Mouse (Mus musculus): ENCODE results near the gene Cdk10. TPM values are rescaled to one million over a fixed set of nuclear protein-coding genes. Genes with fewer than 3 reads are reported as not detected.
A peak's percentile ranks its signal among the peaks of the same experiment; 100 is the strongest.
"Not testable (repeated sequence)": the region's sequence is repeated elsewhere in the genome, so short reads cannot be mapped to it uniquely, and the experiment has no call there.

The Cdk10 gene
- total and polyA plus RNA-seq, 3 experiments = 22.3 to 56.3 (median 25.5) TPM

DNA sequence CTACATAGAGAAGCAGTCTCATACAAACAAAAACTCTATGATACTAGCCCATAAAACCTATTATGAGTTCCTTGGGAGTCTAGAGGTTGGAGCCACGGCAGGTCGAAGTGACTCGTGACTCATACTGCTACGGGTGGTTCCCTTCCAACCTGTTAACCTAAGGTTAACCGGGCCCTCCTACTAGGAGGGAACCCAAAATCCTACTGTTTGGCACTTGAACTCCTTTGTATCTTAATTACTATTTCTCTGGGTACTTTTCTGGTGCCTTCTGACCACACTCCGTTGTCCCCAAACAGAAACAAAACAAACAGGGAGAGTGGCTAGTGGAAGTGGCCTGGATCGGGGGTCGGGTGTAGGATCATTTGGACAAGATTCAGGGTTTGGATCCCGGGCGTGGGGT, 12.8 kb upstream of the Cdk10 start:
- Histone ChIP-seq H3K9me3 (replicated peaks) (no peaks in the 10 kb centered on the region), H3K4me3 (ENCODE audit: low read depth, low read length) (peak overlapping the region; percentile 86), H3K27me3 (ENCODE audit: insufficient read depth, low read length) (peaks cover 6% of the 10 kb centered on the region; the same call in 1 of the 2 replicates), H3K4me1 (ENCODE audit: insufficient read depth, low read depth, low read length) (peaks cover 40% of the 10 kb centered on the region), H3K36me3 (replicated peaks) (peaks cover 47% of the 10 kb centered on the region)
- no peak for TF ChIP-seq TAL1 (conservative IDR thresholded peaks at IDR 0.05; ENCODE audit: low read depth, low read length)
- DNase-seq (ENCODE audit: low spot score) (no peak), ATAC-seq (ENCODE audit: extremely low read depth, insufficient number of reproducible peaks, low FRiP score, poor library complexity, severe bottlenecking) (no peak)

DNA sequence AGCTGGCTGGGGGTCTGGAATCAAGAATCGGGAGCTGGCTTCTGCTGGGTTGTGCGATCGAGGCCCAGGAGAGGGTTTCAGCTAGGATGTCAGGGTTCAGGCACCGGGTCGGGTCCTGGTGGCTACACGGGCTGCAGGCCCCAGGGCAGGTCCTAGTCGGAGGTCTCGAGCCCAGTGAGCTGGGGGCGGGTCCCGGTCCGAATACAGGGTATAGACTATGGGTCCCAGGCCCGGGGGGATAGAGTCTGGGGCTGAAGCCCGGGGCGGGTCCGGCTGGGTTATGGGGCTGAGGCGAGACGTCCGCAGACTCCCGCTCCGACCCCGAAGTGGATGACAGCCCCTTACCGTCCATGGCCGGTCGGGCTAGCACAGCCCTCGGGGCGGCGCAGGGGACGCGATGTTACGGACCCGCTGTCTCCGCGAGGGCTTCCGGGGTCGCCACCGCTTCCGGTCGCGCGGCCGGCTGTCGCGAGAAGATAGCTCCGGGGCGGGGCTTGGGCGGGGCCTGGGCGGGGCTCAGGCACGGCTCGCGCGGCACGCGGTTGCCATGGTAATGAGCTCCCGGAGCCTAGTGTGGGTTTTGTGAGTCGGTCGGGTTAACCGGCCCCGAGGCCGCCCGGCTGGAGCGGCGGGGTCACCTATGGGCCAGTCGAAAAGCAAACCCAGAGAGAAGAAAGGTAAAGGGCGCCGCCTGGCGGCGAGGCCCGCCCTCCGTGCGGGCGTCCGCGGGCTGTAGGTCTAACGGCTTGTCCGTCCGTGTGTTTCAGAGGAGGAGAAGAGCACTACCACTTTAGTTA, 12.1 kb upstream of the Cdk10 start, which contains the start of the genes Chmp1a and Spata33:
Gene Chmp1a, minus strand, starts transcription at position 443 of the 797 bp plus-strand sequence.
Gene Spata33, plus strand, starts transcription at position 512 of the 797 bp plus-strand sequence.
- TF ChIP-seq POLR2AphosphoS5 (IDR thresholded peaks at IDR 0.05; ENCODE audit: insufficient replicate concordance, low read depth, low read length) (no peak), CTCF (IDR thresholded peaks at IDR 0.05; ENCODE audit: low read depth, low read length) (peak; percentile 38; the same call in 1 of the 2 replicates)
- Histone ChIP-seq H3K36me3 (replicated peaks) (peaks cover 40% of the 10 kb centered on the region), H3K27me3 (ENCODE audit: insufficient read depth, low read length) (peaks cover 9% of the 10 kb centered on the region), H3K9me3 (replicated peaks) (no peaks in the 10 kb centered on the region), H3K4me3 (ENCODE audit: low read depth, low read length) (peak within 1 kb of the TSS; percentile 86), H3K4me1 (ENCODE audit: insufficient read depth, low read depth, low read length) (peaks cover 46% of the 10 kb centered on the region)
- DNase-seq (ENCODE audit: low spot score) (peak; percentile 96), ATAC-seq (ENCODE audit: extremely low read depth, insufficient number of reproducible peaks, low FRiP score, poor library complexity, severe bottlenecking) (peak; percentile 79)

DNA sequence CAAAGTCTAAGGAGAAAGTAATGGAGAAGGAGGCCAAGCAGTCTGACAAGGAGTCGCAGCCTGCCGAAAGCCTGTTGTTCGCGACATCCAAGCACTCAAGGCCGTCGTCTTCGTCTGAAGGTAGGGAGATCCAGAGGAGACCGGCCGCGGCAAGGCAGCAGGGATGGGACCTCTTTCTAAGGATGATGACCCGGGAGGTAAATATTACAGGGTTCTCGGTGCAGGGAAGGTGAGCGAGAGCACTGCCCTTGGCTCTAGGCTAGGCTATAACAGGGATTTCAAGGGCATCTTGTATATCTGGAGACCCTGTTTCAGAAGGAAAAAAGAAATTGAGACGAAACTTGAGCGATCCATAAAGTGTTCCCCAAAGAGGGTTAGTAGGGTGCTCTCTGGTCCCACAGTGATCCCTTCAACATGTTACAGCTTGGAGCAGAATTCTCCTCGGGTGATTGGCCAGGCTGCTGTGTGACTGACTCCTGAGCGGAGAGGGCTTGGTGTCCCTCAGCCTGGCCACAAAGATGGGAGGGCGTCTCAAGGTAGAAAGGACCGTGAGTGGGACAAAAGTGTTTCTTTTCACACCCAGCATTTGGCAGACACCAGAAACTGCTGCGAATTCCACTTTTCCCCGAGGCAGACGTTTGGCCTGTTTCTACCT, 11.4 kb upstream of the Cdk10 start:
- Histone ChIP-seq H3K9me3 (replicated peaks) (no peaks in the 10 kb centered on the region), H3K4me3 (ENCODE audit: low read depth, low read length) (peak overlapping the region; percentile 86), H3K4me1 (ENCODE audit: insufficient read depth, low read depth, low read length) (peaks cover 47% of the 10 kb centered on the region), H3K36me3 (replicated peaks) (peaks cover 33% of the 10 kb centered on the region), H3K27me3 (ENCODE audit: insufficient read depth, low read length) (peaks cover 10% of the 10 kb centered on the region)
- no peak for ATAC-seq (ENCODE audit: extremely low read depth, insufficient number of reproducible peaks, low FRiP score, poor library complexity, severe bottlenecking)
- DNase-seq (ENCODE audit: low spot score) = peak; percentile 36
- TF ChIP-seq GATA1 (IDR thresholded peaks at IDR 0.05; ENCODE audit: borderline replicate concordance, low read length) = no peak
- no peak for TF ChIP-seq GATA2 (IDR thresholded peaks at IDR 0.05; ENCODE audit: borderline replicate concordance, low read depth, low read length)
- no peak for TF ChIP-seq TAL1 (conservative IDR thresholded peaks at IDR 0.05; ENCODE audit: low read depth, low read length)
- TF ChIP-seq POLR2AphosphoS5 (IDR thresholded peaks at IDR 0.05; ENCODE audit: insufficient replicate concordance, low read depth, low read length) = no peak
- TF ChIP-seq CTCF (IDR thresholded peaks at IDR 0.05; ENCODE audit: low read depth, low read length) = no peak

DNA sequence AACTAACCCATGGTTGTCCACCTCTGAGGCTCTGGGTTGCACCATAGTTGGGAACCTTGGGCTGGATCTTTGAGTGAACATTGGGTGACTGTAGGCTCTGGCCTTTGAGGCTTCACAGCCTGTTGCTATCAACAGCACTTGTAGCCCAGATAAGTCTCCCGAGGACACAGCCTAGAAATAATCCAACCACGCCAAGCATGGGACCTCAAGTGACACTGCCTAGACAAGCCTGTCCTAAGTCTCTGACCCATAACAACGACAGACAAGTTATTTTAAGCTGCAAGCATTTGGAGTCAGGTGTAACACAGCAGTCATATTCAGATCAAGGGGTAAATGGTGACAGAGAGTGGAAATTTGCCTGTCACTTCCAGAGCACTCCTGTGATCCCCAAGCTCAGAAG, 9.2 kb upstream of the Cdk10 start:
- Histone ChIP-seq H3K4me1 (ENCODE audit: insufficient read depth, low read depth, low read length) (peaks cover 37% of the 10 kb centered on the region), H3K4me3 (ENCODE audit: low read depth, low read length) (no peak overlapping the region), H3K9me3 (replicated peaks) (no peaks in the 10 kb centered on the region), H3K27me3 (ENCODE audit: insufficient read depth, low read length) (peaks cover 23% of the 10 kb centered on the region), H3K36me3 (replicated peaks) (peaks cover 11% of the 10 kb centered on the region)
- no peak for ATAC-seq (ENCODE audit: extremely low read depth, insufficient number of reproducible peaks, low FRiP score, poor library complexity, severe bottlenecking)
- TF ChIP-seq POLR2AphosphoS5 (IDR thresholded peaks at IDR 0.05; ENCODE audit: insufficient replicate concordance, low read depth, low read length) (no peak), GATA1 (IDR thresholded peaks at IDR 0.05; ENCODE audit: borderline replicate concordance, low read length) (no peak), GATA2 (IDR thresholded peaks at IDR 0.05; ENCODE audit: borderline replicate concordance, low read depth, low read length) (no peak), CTCF (IDR thresholded peaks at IDR 0.05; ENCODE audit: low read depth, low read length) (no peak), TAL1 (conservative IDR thresholded peaks at IDR 0.05; ENCODE audit: low read depth, low read length) (no peak)
- no peak for DNase-seq (ENCODE audit: low spot score)

DNA sequence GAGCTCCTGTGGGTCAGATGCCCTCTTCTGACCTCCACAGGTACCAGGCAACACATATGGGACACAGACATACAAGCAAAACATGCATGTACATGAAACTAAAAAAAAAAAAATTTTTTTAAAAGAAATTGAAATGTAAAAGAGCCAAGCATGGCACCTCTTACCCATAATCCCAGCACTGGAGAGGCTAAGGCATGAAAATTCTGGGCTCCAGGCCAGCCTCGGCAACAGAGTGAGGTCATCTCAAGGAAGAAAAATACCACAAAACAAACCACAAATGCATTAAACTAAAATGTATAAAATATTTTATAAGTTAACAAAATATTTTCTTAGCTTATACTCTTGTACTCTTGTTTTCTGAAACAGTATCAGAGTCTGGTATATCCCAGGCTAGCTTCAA, 3.7 kb upstream of the Cdk10 start:
- H3K9me3 ChIP-seq (replicated peaks) = no peaks in the 10 kb centered on the region
- ATAC-seq (ENCODE audit: extremely low read depth, insufficient number of reproducible peaks, low FRiP score, poor library complexity, severe bottlenecking) = no peak

DNA sequence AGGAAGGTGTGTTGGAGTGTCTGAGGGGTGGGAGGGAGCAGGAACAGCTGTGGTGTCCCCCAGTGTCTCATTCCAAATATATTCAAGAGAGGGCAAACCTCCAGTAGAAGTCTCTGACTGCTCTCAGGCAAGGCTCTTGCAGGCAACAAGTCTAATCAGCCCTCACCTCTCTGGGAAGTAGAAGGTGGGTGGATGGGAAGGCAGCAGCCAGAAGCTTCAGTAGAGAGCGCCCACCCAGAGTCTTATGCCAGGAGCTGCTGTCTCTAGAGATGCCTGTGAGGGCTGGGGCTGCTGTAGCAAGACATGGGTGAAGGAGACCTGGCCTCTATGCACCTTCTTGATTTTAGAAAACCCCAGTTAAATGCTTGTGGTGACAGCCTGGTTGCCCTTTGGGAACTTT, 3.8 kb downstream of the Cdk10 start:
- no peaks in the 10 kb centered on the region for H3K9me3 ChIP-seq (replicated peaks)
- H3K36me3 ChIP-seq (replicated peaks) = peaks cover 71% of the 10 kb centered on the region
- ATAC-seq (ENCODE audit: extremely low read depth, insufficient number of reproducible peaks, low FRiP score, poor library complexity, severe bottlenecking) (no peak), DNase-seq (ENCODE audit: low spot score) (no peak)
- H3K4me1 ChIP-seq (ENCODE audit: insufficient read depth, low read depth, low read length) = peaks cover 25% of the 10 kb centered on the region
- TF ChIP-seq TAL1 (conservative IDR thresholded peaks at IDR 0.05; ENCODE audit: low read depth, low read length) = no peak
- TF ChIP-seq GATA2 (IDR thresholded peaks at IDR 0.05; ENCODE audit: borderline replicate concordance, low read depth, low read length) = no peak
- TF ChIP-seq CTCF (IDR thresholded peaks at IDR 0.05; ENCODE audit: low read depth, low read length) = no peak
- no peak for TF ChIP-seq GATA1 (IDR thresholded peaks at IDR 0.05; ENCODE audit: borderline replicate concordance, low read length)
- TF ChIP-seq POLR2AphosphoS5 (IDR thresholded peaks at IDR 0.05; ENCODE audit: insufficient replicate concordance, low read depth, low read length) = no peak
- H3K27me3 ChIP-seq (ENCODE audit: insufficient read depth, low read length) = no peaks in the 10 kb centered on the region
- no peak overlapping the region for H3K4me3 ChIP-seq (ENCODE audit: low read depth, low read length)

More for the DNA sequence above, 3.7 kb upstream of the Cdk10 start:
- peaks cover 2% of the 10 kb centered on the region for H3K36me3 ChIP-seq (replicated peaks)
- peaks cover 17% of the 10 kb centered on the region for H3K27me3 ChIP-seq (ENCODE audit: insufficient read depth, low read length)
- peaks cover 28% of the 10 kb centered on the region for H3K4me1 ChIP-seq (ENCODE audit: insufficient read depth, low read depth, low read length)
- DNase-seq (ENCODE audit: low spot score) = no peak
- no peak for TF ChIP-seq TAL1 (conservative IDR thresholded peaks at IDR 0.05; ENCODE audit: low read depth, low read length)
- no peak overlapping the region for H3K4me3 ChIP-seq (ENCODE audit: low read depth, low read length)

DNA sequence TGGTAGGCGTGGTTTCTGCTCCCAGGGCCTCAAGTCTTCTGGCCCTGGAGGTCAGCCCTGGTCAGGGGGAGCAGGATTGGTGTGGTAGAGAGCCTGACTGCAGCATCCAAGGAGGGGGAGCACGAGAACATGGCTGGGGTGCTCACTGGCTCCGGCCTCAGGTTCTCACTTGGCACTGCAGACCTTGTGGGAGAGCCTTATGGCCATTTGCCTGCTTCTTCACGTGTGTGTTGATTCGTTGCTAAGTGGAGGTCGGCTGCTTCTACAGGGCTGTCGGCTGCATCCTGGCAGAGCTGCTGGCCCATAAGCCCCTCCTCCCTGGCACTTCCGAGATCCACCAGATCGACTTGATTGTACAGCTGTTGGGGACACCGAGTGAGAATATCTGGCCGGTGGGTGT, 5.7 kb downstream of the Cdk10 start:
- Histone ChIP-seq H3K36me3 (replicated peaks) (peaks cover 81% of the 10 kb centered on the region), H3K4me1 (ENCODE audit: insufficient read depth, low read depth, low read length) (peaks cover 34% of the 10 kb centered on the region), H3K27me3 (ENCODE audit: insufficient read depth, low read length) (peaks cover 12% of the 10 kb centered on the region; the same call in 1 of the 2 replicates)
- not testable (repeated sequence) for H3K9me3 ChIP-seq (replicated peaks); ATAC-seq (ENCODE audit: extremely low read depth, insufficient number of reproducible peaks, low FRiP score, poor library complexity, severe bottlenecking); DNase-seq (ENCODE audit: low spot score); H3K4me3 ChIP-seq (ENCODE audit: low read depth, low read length)
